Mouse (Mus musculus): ENCODE results near the gene Hapln3.

The Hapln3 gene

DNA sequence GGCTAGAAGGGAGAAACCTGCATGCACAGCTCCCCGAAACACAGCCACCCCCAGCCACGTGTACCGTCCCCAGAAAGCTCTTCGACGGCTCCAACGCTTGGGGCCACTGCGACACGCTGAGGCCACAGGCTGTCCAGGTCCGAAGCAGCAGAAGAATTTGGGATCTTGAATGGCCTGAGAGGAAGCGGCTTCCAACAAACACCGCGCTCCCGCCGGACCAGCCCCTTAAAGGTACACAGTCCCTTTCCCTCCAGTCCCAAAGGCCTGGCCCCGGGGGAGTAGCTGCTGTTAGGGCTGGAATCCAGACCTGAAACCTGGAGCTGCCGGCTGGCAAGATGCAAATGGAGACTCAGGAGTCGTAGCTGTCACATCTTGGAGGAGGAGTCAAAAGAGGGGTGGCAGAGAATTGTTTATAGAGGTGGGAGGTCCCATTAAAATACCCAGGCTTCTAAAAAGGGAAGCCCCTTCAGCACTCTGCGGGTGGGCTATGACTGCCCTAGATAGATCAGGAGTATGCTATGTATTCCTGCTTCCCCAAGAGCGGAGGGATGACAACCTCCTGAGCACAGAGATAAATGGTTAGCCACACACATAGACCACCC lies at the start of gene Hapln3:
TSS of gene Hapln3 (minus strand) at position 176 of the 602 bp plus-strand sequence.
- peak; percentile 38 for DNase-seq

- DNase-seq = no peak
These were observed 43.0 kb upstream of the Hapln3 start for GRCm38 (mm10) chr7:79173800-79174199.

GRCm38 (mm10) chr7:79171782-79172181 lies 41.0 kb upstream of the Hapln3 start:
- no peak for DNase-seq

GRCm38 (mm10) chr7:79167006-79167562 lies 36.3 kb upstream of the Hapln3 start:
- DNase-seq = no peak

- no peak for DNase-seq
These were observed 28.6 kb upstream of the Hapln3 start for GRCm38 (mm10) chr7:79159406-79159805.

GRCm38 (mm10) chr7:79149522-79149921 lies 18.7 kb upstream of the Hapln3 start:
- no peak for DNase-seq

DNA sequence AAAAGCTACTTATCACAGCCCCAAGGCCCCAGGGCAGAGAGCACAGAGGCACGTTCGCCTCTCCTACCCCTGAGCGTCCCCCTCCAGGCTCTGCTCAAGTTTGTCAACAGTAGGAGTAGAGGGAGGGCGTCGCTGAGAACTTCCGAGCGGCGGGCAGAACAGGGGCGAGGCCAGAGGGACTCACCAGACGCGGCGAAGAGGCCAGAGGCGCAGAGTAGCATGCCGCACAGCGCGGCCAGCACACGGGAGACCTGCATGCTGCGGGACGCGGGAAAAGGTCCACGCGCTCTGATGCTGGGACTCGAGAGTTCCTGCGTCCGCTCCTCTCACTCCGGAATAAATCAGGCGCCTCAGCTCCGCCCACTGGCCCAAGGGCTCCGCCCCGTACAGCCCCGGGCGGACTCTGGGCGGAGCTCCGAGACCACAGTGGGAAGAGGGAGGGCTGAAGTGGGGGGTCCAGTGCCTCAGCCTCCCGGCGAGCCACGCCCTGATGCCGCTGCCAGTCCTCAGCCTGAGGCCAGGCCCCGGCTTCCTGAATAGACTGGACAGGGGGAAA lies 18.0 kb upstream of the Hapln3 start, which contains the start of gene Mfge8:
TSS of gene Mfge8 (minus strand) at position 350 of the 556 bp plus-strand sequence.
- peak; percentile 62 for DNase-seq

DNA sequence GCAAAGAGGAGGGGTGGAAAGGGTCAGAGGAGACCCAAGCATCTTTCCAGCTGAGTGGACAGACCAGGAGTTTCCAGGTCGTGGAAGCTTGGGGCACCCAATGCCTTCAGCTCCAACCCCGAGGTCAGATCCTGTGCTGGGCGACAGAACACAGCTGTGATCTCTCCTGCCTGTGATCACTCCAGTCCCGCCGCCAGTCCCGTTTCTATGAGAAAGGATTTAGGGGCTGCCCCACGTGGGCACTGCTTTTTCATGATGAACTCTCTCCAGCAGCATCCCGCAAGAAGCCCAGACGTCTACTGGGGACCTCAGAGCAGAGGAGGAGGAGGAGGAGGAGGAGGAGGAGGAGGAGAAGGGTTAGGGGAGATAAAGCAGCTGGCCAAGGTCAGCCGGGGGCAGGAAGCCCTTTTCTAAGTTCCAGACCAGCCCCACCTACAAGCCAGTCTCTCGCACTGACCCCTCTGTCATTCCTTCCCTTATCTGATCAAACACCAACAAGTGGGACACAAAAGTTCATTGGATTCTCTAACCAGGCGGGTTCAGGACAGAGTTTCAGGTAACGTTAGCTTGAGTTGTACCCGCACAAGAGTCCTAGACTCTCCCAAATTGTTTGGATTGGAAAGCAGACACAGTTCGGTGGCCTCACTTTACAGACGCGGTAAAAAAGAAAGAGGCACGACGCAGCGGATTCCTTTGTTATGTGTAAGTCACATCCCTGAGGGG lies 17.3 kb upstream of the Hapln3 start:
- no peak for DNase-seq

DNA sequence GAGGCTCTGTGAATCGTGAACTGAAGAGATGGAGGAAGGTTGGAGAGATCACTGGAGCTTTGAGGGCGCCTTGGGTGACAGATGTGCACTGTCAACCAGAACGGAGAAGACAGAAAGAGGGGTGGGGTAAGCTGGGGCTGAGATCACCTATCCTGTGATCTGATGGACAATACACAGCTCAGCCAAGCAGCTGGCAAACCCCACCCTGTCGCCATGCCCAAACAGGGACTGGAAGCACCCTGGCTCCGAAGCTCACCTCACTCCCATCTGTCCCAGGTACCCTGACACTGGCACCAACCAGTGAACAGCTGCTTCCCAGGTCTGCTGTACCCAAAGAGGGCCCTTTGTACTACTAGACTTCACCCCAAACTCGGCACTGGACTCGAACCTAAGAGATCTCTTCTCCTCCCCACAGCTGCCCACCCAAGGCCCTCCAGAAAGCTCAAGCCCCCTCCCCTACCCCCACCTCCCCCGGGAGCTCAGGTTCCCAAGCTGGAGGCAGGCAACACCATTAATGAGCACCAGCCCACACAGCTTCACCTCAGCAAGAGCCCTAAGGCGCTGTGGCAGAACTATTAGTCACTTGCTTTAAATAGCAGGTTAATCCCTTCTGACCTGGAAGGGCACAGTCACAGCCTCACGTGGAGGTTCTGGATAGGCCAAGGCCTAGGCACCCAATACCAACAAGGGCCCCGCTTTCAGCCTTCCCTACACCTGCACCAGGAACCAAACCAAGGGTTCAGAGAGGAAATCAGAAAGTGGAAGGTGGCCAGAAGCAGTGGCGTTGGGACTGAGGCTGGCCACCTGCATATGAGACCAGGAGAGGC lies 16.4 kb upstream of the Hapln3 start:
- DNase-seq = no peak

DNA sequence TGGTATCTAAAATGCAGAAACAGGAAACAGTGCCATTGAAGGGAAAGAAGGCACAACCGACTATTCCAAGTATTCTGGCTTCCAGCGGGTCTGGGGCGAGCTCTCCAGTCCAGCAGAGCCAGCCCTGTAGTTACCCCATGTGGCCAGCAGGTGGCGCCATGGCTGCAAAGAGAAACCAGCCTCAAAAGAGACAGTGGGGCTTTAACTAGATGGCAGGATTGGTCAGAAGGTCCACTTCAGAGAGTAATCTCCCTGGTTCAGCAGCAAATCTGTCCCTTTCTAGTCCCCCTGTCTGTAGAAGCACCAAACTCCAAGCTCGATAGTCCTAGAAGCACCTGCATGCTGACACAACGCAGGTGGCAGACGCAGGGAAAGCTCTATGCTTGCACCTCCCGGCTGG lies 10.1 kb upstream of the Hapln3 start:
- DNase-seq = peak; percentile 84

- no peak for DNase-seq
These were observed 9.2 kb upstream of the Hapln3 start for GRCm38 (mm10) chr7:79139891-79140591.

- no peak for DNase-seq
These were observed 8.6 kb upstream of the Hapln3 start for GRCm38 (mm10) chr7:79139328-79139824.

- DNase-seq = no peak
These were observed 2.6 kb upstream of the Hapln3 start for GRCm38 (mm10) chr7:79133391-79133790.

DNA sequence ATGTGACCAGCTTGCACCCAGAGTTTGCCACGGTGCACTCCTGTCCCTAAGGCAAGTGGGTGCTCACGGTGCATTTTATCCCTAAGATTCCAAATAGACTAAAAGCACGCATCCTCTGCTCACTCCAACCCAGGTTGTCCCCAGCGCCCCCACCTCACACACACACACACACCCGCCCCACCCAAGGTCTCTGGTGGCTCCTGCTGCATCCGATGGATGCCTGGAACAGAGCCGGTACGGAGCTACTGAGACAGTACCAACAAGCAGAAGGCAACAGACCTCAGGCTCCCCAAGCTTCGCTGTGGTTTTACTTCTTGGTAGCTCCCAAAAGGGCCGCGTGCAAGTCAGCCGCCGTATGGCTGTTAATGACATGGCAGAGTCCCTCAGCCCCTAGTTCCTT lies 433 bp downstream of the Hapln3 start:
- DNase-seq = no peak

- DNase-seq = no peak
These were observed 935 bp downstream of the Hapln3 start for GRCm38 (mm10) chr7:79129883-79130282.

- peak; percentile 32 for DNase-seq
These were observed 7.4 kb downstream of the Hapln3 start for GRCm38 (mm10) chr7:79123465-79123864.

GRCm38 (mm10) chr7:79113848-79114247 lies 17.0 kb downstream of the Hapln3 start:
- DNase-seq = no peak

DNA sequence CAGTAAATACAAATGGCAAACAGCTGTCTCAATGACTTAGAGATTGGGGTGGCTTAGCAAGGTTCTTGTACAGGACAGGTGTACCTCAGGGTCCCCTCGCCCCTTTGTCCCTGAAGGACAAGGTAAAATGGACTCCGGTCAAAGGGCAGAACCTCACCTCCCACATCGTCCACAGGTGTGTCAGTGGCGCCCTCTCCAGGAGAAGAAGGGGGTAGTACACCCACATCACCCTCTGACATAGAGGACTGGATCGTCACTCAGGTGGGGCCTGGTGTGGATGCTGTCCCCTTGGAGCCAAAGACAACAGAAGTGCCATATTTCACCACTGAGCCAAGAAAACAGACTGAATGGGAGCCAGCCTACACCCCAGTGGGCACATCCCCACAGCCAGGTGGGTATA lies 34.3 kb downstream of the Hapln3 start:
- DNase-seq = no peak

GRCm38 (mm10) chr7:79089111-79089510 lies 41.7 kb downstream of the Hapln3 start:
- DNase-seq = peak; percentile 35

DNA sequence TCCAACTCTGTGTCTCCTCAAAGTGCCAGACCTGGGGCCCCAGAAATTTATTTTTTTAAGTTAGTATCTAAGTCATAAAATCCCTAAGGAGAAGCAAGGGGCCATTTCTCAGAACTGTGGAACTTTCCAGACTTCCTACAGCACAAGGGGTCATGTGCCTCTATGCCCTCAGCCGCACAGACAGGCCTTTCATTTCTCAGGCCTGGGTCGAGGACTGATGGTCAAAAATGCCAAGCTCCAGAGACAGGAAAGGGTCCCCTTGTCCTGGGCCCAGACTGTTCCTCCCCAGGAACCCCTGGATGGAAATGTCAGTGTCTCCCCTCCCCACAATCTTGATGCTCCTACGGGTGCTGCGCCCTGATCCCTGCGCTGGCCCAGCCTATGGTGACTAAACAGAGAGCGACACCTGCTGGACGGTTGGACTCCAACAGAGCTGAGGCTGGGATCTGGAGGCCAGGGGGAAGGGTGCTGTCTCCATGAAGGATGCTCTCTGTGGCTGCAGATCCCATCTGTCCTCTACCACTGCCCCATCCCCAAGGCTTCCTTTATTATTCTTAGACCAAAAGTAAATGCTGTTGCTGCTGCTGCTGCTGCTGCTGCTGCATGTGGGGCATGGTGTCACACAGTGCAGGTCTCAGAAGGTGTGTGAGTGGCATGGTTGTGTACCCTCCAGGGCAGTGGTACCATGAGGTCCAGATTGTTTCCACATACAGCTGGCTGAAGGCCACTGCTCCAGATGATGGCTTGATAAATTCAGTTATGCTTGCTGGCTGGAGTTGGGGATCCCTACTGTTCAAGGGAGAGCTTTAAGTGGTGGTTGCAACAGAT lies 50.0 kb downstream of the Hapln3 start:
- peak; percentile 87 for DNase-seq

- no peak for DNase-seq
These were observed 51.6 kb downstream of the Hapln3 start for GRCm38 (mm10) chr7:79079212-79079611.
